16 mouse cellular contexts compared by ENCODE assay signal in the genomic region with DNA sequence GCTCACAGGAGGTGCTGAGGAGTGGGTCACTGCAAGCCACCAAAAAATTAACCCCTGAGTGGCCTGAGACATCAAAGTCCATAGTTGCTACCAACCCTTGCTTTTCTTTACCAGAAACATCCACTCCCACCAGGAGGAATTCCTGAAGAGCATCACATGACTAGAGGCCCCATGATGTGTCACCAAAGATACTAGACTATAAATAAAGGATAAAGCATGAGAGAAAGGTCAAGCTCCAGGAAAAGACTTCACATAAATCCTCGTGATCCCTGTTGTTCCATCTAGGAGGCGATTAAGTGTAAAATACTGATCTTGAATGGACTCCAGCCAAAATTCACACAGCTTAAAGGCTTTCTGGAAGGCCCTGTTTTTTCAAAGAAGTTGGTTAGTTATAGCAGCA.
"Had no signal": no experiment of that assay in that cellular context is flagged by ENCODE, and none has a peak within 500 bp of the region (broad histone marks: within the 10 kb centered on the region; RNA-seq: fewer than 3 reads in every experiment).

No protein-coding gene starts in this region.

- H3K9me3 ChIP-seq: limb, embryonic 13.5 days; liver, embryonic 15.5 days; megakaryocyte, embryonic 14.5 days; midbrain, embryonic 12.5 days; neural tube, embryonic 13.5 days had no signal

- H3K27me3 ChIP-seq: limb, embryonic 13.5 days; liver, embryonic 15.5 days; megakaryocyte, embryonic 14.5 days; midbrain, embryonic 12.5 days; neural tube, embryonic 13.5 days had no signal

- ATAC-seq: midbrain, embryonic 16.5 days had no signal

- H3K4me2 ChIP-seq: limb, embryonic 13.5 days; liver, embryonic 11.5 days; liver, embryonic 15.5 days; midbrain, embryonic 12.5 days; neural tube, embryonic 13.5 days had no signal

- H3K4me1 ChIP-seq: liver, embryonic 15.5 days; megakaryocyte, embryonic 14.5 days; midbrain, embryonic 12.5 days; neural tube, embryonic 13.5 days had no signal

- H3K27ac ChIP-seq: limb, embryonic 13.5 days; liver, embryonic 15.5 days; macrophage; midbrain, embryonic 12.5 days; neural tube, embryonic 13.5 days had no signal

- H3K4me3 ChIP-seq: limb, embryonic 13.5 days; liver, embryonic 15.5 days; megakaryocyte, embryonic 14.5 days; midbrain, embryonic 12.5 days; neural tube, embryonic 13.5 days had no signal

- DNase-seq: left cerebral cortex, postnatal 4 days; lung, adult 2 months; lung, postnatal 14 days; retina, postnatal 1 day; right cerebral cortex, postnatal 4 days; spleen, adult 18-20 months; thymus, adult 18-20 months; thymus, postnatal 25 days had no signal

- H3K9ac ChIP-seq: limb, embryonic 13.5 days; liver, embryonic 15.5 days; midbrain, embryonic 12.5 days; neural tube, embryonic 13.5 days had no signal

- H3K36me3 ChIP-seq: limb, embryonic 13.5 days; liver, embryonic 15.5 days; midbrain, embryonic 12.5 days; neural tube, embryonic 13.5 days had no signal
